Mouse (Mus musculus): Measurements from ENCODE around the gene Src. TPM values are rescaled to one million over a fixed set of nuclear protein-coding genes. Genes with fewer than 3 reads are reported as not detected.

Gene Src
- total and polyA plus RNA-seq, 2 experiments = 1.3 to 5.6 TPM

GRCm38 (mm10) chr2:157441363-157441762, 23.1 kb downstream of the Src start:
- DNase-seq (ENCODE audit: extremely low read depth, low read depth, low spot score) = no peak
- H3K4me1 ChIP-seq (ENCODE audit: control insufficient read depth, insufficient read depth, low read length) = no peaks in the 10 kb centered on the region
- H3K9ac ChIP-seq (ENCODE audit: low read depth, low read length) = no peak overlapping the region
- no peaks in the 10 kb centered on the region for H3K27me3 ChIP-seq (ENCODE audit: control insufficient read depth, insufficient read depth, low read length)
- TF ChIP-seq POLR2A (IDR thresholded peaks at IDR 0.05; ENCODE audit: extremely low read depth, insufficient read depth, low read length) = no peak
- no peak for TF ChIP-seq CTCF (IDR thresholded peaks at IDR 0.05; ENCODE audit: low read depth, low read length)
- no peaks in the 10 kb centered on the region for H3K79me2 ChIP-seq (ENCODE audit: control insufficient read depth, insufficient read depth, low read length)
- no peaks in the 10 kb centered on the region for H3K36me3 ChIP-seq (ENCODE audit: control insufficient read depth, insufficient read depth, low read length)
- WGBS = 91% methylated on average over 1 of the region's 1 CpGs
- no peak overlapping the region for H3K4me3 ChIP-seq (ENCODE audit: insufficient read depth, low read depth, low read length)
- no peak overlapping the region for H3K27ac ChIP-seq (replicated peaks; ENCODE audit: insufficient read depth, low read depth, low read length)

DNA sequence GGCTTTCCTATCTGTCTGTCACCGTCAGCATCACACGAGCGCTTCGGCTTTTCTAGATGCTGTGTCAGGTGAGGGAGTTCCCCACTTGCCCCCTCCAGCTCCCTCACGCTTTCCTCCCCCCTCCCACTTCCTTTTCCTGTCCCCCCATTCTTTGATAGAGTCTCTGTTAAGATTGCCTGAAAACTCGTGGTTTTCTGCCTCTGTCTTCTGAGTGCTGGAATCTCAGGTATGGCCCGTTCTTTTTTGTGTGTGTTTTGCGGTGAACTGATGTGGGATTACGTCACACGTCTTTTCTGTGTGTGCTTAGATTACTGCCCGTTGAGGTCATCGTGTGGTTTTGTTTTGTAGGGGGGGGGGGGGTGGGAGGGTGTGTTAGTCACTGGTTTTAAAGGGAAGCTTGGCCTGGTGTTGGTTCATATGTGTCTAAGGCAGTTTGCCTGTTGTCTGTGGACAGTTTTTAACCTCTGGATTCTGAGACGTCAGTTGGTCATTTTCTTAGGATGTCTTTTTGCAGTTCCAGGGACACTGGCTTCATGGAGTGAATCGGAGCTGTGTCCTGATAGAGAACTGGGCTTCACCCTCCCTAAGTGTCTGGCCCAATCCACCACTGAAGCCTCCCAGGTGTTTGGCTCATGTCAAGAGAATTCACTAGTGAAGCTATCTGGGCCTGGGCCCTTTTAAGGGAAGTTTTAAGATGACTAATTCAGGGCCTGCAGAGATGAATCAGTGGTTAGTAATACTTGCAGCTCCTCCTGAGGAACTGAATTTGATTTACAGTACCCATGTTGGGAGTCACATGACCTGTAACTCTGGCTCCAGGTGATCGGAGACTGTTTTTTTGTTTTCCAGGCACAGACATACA, 29.3 kb downstream of the Src start:
- Histone ChIP-seq H3K9ac (ENCODE audit: low read depth, low read length) (no peak overlapping the region), H3K4me3 (ENCODE audit: insufficient read depth, low read depth, low read length) (no peak overlapping the region), H3K36me3 (ENCODE audit: control insufficient read depth, insufficient read depth, low read length) (no peaks in the 10 kb centered on the region), H3K27me3 (ENCODE audit: control insufficient read depth, insufficient read depth, low read length) (no peaks in the 10 kb centered on the region), H3K27ac (replicated peaks; ENCODE audit: insufficient read depth, low read depth, low read length) (no peak overlapping the region), H3K79me2 (ENCODE audit: control insufficient read depth, insufficient read depth, low read length) (no peaks in the 10 kb centered on the region), H3K4me1 (ENCODE audit: control insufficient read depth, insufficient read depth, low read length) (no peaks in the 10 kb centered on the region)
- no peak for DNase-seq (ENCODE audit: extremely low read depth, low read depth, low spot score)
- 58% methylated on average over 15 of the region's 15 CpGs for WGBS
- TF ChIP-seq POLR2A (IDR thresholded peaks at IDR 0.05; ENCODE audit: extremely low read depth, insufficient read depth, low read length) (no peak), CTCF (IDR thresholded peaks at IDR 0.05; ENCODE audit: low read depth, low read length) (no peak)

- no peak for TF ChIP-seq POLR2A (IDR thresholded peaks at IDR 0.05; ENCODE audit: extremely low read depth, insufficient read depth, low read length)
- TF ChIP-seq CTCF (IDR thresholded peaks at IDR 0.05; ENCODE audit: low read depth, low read length) = no peak
- WGBS = 95% methylated on average over 7 of the region's 7 CpGs
- no peaks in the 10 kb centered on the region for H3K79me2 ChIP-seq (ENCODE audit: control insufficient read depth, insufficient read depth, low read length)
- H3K4me3 ChIP-seq (ENCODE audit: insufficient read depth, low read depth, low read length) = no peak overlapping the region
- no peaks in the 10 kb centered on the region for H3K4me1 ChIP-seq (ENCODE audit: control insufficient read depth, insufficient read depth, low read length)
- no peak for DNase-seq (ENCODE audit: extremely low read depth, low read depth, low spot score)
- no peaks in the 10 kb centered on the region for H3K27me3 ChIP-seq (ENCODE audit: control insufficient read depth, insufficient read depth, low read length)
- H3K36me3 ChIP-seq (ENCODE audit: control insufficient read depth, insufficient read depth, low read length) = no peaks in the 10 kb centered on the region
- H3K27ac ChIP-seq (replicated peaks; ENCODE audit: insufficient read depth, low read depth, low read length) = no peak overlapping the region
- H3K9ac ChIP-seq (ENCODE audit: low read depth, low read length) = no peak overlapping the region
Observed at GRCm38 (mm10) chr2:157448356-157448755, 30.1 kb downstream of the Src start.

GRCm38 (mm10) chr2:157450905-157451304, 32.7 kb downstream of the Src start:
- DNase-seq (ENCODE audit: extremely low read depth, low read depth, low spot score) = no peak
- no peak overlapping the region for H3K27ac ChIP-seq (replicated peaks; ENCODE audit: insufficient read depth, low read depth, low read length)
- TF ChIP-seq POLR2A (IDR thresholded peaks at IDR 0.05; ENCODE audit: extremely low read depth, insufficient read depth, low read length) = no peak
- no peak for TF ChIP-seq CTCF (IDR thresholded peaks at IDR 0.05; ENCODE audit: low read depth, low read length)
- no peak overlapping the region for H3K9ac ChIP-seq (ENCODE audit: low read depth, low read length)
- WGBS = 92% methylated on average over 3 of the region's 3 CpGs
- H3K79me2 ChIP-seq (ENCODE audit: control insufficient read depth, insufficient read depth, low read length) = no peaks in the 10 kb centered on the region
- H3K4me1 ChIP-seq (ENCODE audit: control insufficient read depth, insufficient read depth, low read length) = no peaks in the 10 kb centered on the region
- no peaks in the 10 kb centered on the region for H3K36me3 ChIP-seq (ENCODE audit: control insufficient read depth, insufficient read depth, low read length)
- no peaks in the 10 kb centered on the region for H3K27me3 ChIP-seq (ENCODE audit: control insufficient read depth, insufficient read depth, low read length)
- no peak overlapping the region for H3K4me3 ChIP-seq (ENCODE audit: insufficient read depth, low read depth, low read length)

GRCm38 (mm10) chr2:157451372-157452040, 33.3 kb downstream of the Src start:
- DNase-seq (ENCODE audit: extremely low read depth, low read depth, low spot score) = no peak
- H3K27ac ChIP-seq (replicated peaks; ENCODE audit: insufficient read depth, low read depth, low read length) = no peak overlapping the region
- WGBS = 91% methylated on average over 7 of the region's 7 CpGs
- H3K9ac ChIP-seq (ENCODE audit: low read depth, low read length) = no peak overlapping the region
- no peak overlapping the region for H3K4me3 ChIP-seq (ENCODE audit: insufficient read depth, low read depth, low read length)
- H3K27me3 ChIP-seq (ENCODE audit: control insufficient read depth, insufficient read depth, low read length) = no peaks in the 10 kb centered on the region
- H3K79me2 ChIP-seq (ENCODE audit: control insufficient read depth, insufficient read depth, low read length) = no peaks in the 10 kb centered on the region
- no peaks in the 10 kb centered on the region for H3K36me3 ChIP-seq (ENCODE audit: control insufficient read depth, insufficient read depth, low read length)
- no peaks in the 10 kb centered on the region for H3K4me1 ChIP-seq (ENCODE audit: control insufficient read depth, insufficient read depth, low read length)
- no peak for TF ChIP-seq POLR2A (IDR thresholded peaks at IDR 0.05; ENCODE audit: extremely low read depth, insufficient read depth, low read length)
- no peak for TF ChIP-seq CTCF (IDR thresholded peaks at IDR 0.05; ENCODE audit: low read depth, low read length)
